Mouse (Mus musculus) heart, adult 2 months (tissue): ENCODE results near the gene Camta1.

ENCODE experiments used
- CTCF ChIP-seq: fragments of 200-600 bp; IDR thresholded peaks from 2 replicates; pipeline ENCODE4 v1.8.1; 2022; ENCODE audit warnings: antibody characterized with exemption, mild to moderate bottlenecking, moderate library complexity
- POLR2A ChIP-seq: fragments of 200-500 bp; IDR thresholded peaks from 2 replicates; pipeline ENCODE4 v1.6.1; 2011; ENCODE audit warnings: mild to moderate bottlenecking, low read depth, low read length, control low read depth; ENCODE audit not compliant: insufficient read depth

GRCm38 (mm10) chr4:151838518-151838917 lies 23.2 kb downstream of the Camta1 start:
- TF ChIP-seq CTCF = no peak
- no peak for TF ChIP-seq POLR2A
